Mouse (Mus musculus) gastrocnemius, postnatal 10 days (tissue): ENCODE measurements around the gene Phf20. TPM values are rescaled to one million over a fixed set of nuclear protein-coding genes. Genes with fewer than 3 reads are reported as not detected.
"Not testable (repeated sequence)": the region's sequence is repeated elsewhere in the genome, so short reads cannot be mapped to it uniquely, and the experiment has no call there.

Source experiments
- DNase-seq: peaks from one replicate; pipeline ENCODE4 v3.0.0; 2021; ENCODE audit warnings: mixed read lengths
- long read RNA-seq, 2 experiments: library from polyadenylated mRNA; stranded (forward); transcript quantifications; one replicate each; pipeline ENCODE4 v2.0.0; 2021
- total RNA-seq, 2 experiments: library from RNA; stranded (reverse); gene quantifications; 2 replicates each; pipeline ENCODE4 v1.2.3; 2021

The Phf20 gene
- 10 to 100 TPM; 25.1 to 27.3 TPM for total RNA-seq
- long read RNA-seq, experiment 1, full-length matches to known transcripts: 3 of 13 reads
- long read RNA-seq, experiment 1, partial matches to known transcripts: 2 of 13 reads
- long read RNA-seq, experiment 1, other reads (novel, unspliced or antisense): 8 of 13 reads
- long read RNA-seq, experiment 2, full-length matches to known transcripts: 4 of 9 reads
- long read RNA-seq, experiment 2, partial matches to known transcripts: 2 of 9 reads
- long read RNA-seq, experiment 2, other reads (novel, unspliced or antisense): 3 of 9 reads

DNA sequence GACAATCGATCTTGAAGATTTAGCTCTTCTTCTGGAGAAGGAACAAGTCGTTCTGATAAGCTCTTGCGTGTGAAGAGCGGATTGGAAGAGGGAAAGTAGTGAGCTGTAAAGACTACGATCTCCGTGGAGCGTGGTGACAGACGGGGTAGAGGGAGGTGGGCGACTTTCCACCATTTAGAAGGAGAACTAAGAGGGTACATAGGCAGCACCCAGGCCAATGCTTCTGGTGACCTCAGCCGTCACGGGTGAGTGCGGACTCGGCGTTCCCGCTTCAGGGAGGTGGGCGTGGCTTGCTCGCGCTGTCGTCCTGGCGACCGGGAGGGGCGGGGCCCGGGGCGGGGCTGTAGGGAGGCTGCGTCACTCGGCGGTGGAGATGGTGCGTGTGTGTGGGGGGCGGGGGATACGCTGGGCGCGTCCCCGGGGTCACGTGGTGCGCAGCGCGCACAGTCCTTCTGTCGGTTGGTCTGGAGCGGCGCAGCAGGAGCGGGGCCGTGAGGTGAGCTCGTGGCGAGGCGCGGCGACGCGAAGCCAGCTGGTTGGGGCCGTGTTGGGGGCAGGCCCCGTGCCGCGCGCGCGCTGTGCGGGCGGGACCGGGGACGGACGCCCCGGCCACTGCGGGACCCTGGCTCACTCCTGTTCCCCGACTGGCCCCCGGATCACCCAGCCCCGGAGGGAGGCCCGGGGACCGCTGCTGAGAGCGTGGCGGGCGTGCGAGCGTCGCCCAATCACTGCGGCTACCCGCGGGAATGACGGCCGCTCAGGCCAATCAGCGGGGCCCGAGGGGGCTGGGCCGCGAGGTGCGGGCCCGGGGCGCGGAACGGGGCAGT lies at the start of gene Phf20:
TSS of gene Phf20 (plus strand) at position 165 of the 827 bp plus-strand sequence.
- DNase-seq: peak; percentile 99

- no peak for DNase-seq
Observed at GRCm38 (mm10) chr2:156147316-156147915, 48.9 kb upstream of the Phf20 start.

DNA sequence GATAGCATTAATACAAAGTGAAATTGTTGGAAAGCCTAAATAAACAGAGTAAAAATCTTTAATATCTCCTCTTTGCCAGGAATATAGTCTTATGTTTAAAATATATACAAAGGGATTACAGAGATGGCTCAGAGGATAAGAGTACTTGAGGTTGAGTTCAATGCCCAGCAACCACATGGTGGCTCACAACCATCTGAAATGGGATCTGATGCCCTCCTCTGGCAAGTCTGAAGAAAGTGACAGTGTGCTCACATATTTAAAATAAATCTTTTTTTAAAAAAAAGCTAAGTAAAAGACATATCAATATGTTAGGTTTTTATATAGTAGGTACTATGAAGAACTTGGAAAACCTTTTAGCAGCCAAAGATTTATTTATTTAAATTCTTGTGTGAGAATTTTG lies 44.7 kb upstream of the Phf20 start:
- no peak for DNase-seq

DNA sequence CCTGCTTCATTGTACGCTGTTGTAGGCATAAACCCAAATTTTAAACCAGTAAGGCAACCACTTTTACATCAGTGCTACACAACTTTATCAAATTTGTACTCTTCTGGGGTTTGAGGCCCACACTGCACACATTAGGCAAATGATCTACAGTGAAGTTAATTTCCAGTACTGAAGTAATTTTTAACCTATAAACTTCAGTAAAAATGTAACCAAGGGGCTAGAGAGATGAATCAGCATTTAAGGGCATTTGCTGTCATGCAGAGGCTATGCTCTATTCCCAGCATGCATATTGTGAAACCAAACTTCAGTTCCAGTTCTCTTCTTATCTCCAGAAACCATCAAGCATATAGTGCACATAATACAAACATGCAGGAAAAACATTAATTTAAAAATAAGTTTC lies 30.8 kb upstream of the Phf20 start:
- no peak for DNase-seq

DNA sequence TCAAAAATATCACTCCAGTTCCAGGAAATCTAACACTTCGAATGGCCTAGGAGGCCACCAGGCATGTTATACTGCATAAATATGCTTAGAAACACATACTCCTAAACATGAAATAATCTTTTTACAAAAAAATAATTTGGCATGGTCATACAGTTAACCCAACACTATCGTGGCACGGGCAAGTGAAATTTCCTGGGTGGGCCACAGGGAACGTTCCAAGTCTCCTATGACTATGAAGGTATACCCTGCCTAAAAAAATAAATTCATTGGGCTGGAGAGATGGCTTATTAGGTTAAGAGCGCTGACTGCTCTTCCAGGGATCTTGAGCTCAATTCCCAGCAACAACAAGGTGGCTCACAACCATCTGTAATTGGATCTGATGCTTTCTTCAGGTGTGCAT lies 29.7 kb upstream of the Phf20 start:
- no peak for DNase-seq

DNA sequence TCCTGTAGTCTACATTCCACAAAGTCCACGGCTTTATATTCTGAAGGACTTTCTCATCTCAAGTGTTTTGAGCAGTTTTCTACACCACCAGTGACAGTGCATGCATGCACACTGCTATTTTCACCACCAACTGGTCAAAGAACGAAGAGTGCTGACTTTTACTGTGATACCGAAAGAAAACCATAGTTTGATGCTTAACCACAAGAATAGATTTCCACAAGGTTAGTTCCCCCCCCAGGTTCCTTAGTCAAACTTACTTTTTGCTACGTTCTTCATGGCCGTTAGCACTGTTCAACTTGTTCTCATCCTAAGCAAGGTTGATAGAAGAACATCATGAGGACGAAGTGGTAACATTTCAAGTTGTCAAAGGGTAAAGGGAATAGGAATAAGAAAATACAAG lies 19.2 kb upstream of the Phf20 start:
- no peak for DNase-seq

DNA sequence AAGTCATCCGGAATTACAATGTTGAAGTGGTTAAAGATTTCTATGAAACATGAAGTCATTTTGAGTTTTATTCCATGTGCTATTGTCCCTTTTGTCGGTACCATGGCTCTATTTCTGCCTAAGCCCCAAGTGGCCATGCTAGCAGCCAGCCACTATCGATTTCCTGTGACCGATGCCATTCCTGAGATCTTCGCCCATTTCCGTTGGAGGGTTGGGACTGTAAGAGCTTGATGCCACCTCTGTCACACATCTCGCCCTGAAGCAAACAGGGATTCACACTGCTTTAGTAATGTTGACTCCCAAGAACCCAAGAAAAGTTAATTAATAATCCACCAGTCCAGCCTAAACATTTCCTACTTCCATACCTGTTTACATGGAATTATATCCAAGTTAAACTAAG lies 18.6 kb upstream of the Phf20 start:
- DNase-seq: no peak

GRCm38 (mm10) chr2:156179046-156179795 lies 17.0 kb upstream of the Phf20 start:
- DNase-seq: peak; percentile 82

DNA sequence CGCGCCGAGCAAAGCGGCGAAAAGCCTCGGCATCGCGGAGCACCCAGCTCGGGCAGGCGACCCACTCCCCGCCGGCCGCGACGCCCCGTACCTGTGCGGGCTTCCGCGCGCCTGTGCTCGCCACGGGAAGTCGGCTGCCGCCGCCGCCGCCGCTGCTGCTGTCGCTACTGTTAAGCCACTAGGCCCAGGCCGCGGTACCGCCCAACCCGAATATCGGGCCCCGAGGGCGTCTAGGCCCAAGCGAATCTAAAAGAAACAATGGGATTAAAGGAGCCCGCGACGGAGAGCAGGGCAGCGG lies 16.5 kb upstream of the Phf20 start:
- no peak for DNase-seq

GRCm38 (mm10) chr2:156180094-156180821 lies 16.0 kb upstream of the Phf20 start, which contains the start of gene Rbm39:
Gene Rbm39 (minus strand): TSS chr2:156180238.
- peak; percentile 100 for DNase-seq

GRCm38 (mm10) chr2:156180824-156181590 lies 15.3 kb upstream of the Phf20 start:
- no peak for DNase-seq

GRCm38 (mm10) chr2:156181592-156181991 lies 14.7 kb upstream of the Phf20 start:
- DNase-seq: no peak

DNA sequence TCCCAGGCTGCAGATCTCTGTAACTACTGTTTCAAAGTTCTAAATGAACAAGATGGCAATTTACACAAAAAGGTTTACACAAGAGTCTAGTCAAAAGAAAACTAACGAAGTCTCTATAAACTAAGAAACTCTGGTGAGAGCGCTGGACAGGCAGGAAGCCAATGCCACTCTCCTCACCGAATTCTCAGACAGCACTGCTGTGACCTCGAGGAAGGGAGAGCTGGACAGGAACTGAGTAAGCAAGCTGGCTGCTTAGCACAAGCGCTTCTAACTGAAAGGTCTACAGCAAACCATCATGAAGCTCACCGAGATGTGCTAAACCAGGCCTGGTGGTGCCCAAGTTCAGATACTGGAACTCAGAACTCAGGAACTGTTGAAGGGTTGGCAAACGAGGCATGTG lies 7.0 kb upstream of the Phf20 start:
- DNase-seq: not testable (repeated sequence)

DNA sequence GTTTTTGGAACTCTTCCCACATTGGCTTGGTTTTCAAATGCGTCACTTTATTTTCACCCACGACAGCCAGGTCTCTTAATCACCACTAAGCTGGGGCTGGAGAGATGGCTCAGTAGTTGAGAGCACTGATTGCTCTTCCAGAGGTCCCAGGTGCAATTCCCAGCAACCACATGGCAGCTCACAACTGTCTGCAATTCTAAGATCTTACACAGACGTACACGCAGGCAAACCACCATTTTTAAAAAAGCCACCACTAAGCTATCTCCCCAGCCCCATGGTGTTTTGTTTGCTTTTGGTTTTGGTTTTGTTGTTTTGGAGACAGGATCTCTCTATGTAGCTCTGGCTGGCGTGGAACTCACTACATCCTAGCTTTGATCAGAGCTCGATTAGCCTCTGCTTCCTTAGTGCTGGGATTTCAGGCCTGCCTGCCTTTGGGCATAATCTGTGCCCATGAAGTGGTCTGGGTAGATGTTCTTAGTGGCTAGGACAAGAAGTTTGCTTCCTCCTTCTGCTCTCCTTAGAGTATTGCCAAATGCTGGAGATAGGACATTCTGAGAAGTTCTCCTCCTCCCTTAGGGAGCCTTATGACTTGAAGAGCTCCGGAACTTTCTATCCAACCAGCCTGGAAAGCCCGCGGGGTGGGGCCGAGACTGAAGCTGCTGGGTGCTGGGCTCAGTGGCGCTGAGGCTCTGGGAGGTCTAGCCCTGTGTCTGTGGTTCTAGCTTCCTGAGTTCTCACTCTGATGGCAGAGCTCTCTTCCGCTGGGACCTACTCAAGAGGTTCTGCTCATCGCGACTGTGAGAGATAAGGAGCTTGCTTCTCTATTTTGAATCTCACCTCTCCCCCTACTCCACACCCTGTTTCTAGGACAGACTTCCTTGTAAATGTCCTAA lies 6.0 kb upstream of the Phf20 start:
- DNase-seq: no peak

- DNase-seq: no peak
Observed at GRCm38 (mm10) chr2:156191540-156191939, 4.7 kb upstream of the Phf20 start.

- no peak for DNase-seq
Observed at GRCm38 (mm10) chr2:156192068-156192467, 4.2 kb upstream of the Phf20 start.

- DNase-seq: no peak
Observed at GRCm38 (mm10) chr2:156193066-156193862, 3.0 kb upstream of the Phf20 start.

- DNase-seq: no peak
Observed at GRCm38 (mm10) chr2:156194571-156194970, 1.7 kb upstream of the Phf20 start.
